Mouse (Mus musculus) limb, embryonic 10.5 days (tissue): Measurements from ENCODE around the gene Bzw2. TPM values are rescaled to one million over a fixed set of nuclear protein-coding genes. Genes with fewer than 3 reads are reported as not detected.

ENCODE experiments used
- DNase-seq: peaks from one replicate; pipeline ENCODE4 v3.0.0-alpha.2; 2017; ENCODE audit warnings: low spot score
- H3K27ac ChIP-seq: fragments of 300-500 bp; sonication (generic); 2 replicates; pipeline ENCODE4 v1.5.1; 2016; ENCODE audit warnings: mild to moderate bottlenecking
- H3K27me3 ChIP-seq: fragments of 300-500 bp; sonication (generic); 2 replicates; pipeline ENCODE4 v1.6.1; 2016; ENCODE audit warnings: low read depth, mild to moderate bottlenecking; ENCODE audit not compliant: poor library complexity, severe bottlenecking
- H3K36me3 ChIP-seq: fragments of 300-500 bp; sonication (generic); 2 replicates; pipeline ENCODE4 v1.6.1; 2016; ENCODE audit warnings: mild to moderate bottlenecking, moderate library complexity
- H3K4me1 ChIP-seq: fragments of 300-500 bp; sonication (generic); 2 replicates; pipeline ENCODE4 v1.6.1; 2016
- H3K4me3 ChIP-seq: fragments of 300-500 bp; sonication (generic); 2 replicates; pipeline ENCODE4 v1.5.1; 2016; ENCODE audit warnings: mild to moderate bottlenecking, moderate library complexity
- H3K9me3 ChIP-seq: fragments of 300-500 bp; sonication (generic); replicated peaks from 2 replicates; pipeline ENCODE4 v1.6.1; 2016; ENCODE audit warnings: mild to moderate bottlenecking
- WGBS: fragments of 180-500 bp; shearing (Covaris S2); methylation state at CpG from one replicate; pipeline ENCODE4 v1.1.7; 2016; 5-methylcytosine and 5-hydroxymethylcytosine counted together
- polyA plus RNA-seq: library from polyadenylated mRNA; unstranded; fragments of >200 nt; fragmentation: Nextera tagmentation; extraction: Ambion mirVana; gene quantifications from 2 replicates; pipeline ENCODE4 v1.2.1, GENCODE M21; 2016

Gene Bzw2
- polyA plus RNA-seq, 1 experiment from 2014 or later, result 293 TPM

GRCm38 (mm10) chr12:36042348-36042778, 115.5 kb downstream of the Bzw2 start, which contains the start of gene Tspan13:
Tspan13 (minus strand) TSS chr12:36042500.
- H3K27me3 ChIP-seq, result no peaks in the 10 kb centered on the region
- DNase-seq, result peak; percentile 91
- H3K4me1 ChIP-seq, result peaks cover 23% of the 10 kb centered on the region
- WGBS, result under 1% methylated on average over 35 of the region's 35 CpGs
- H3K4me3 ChIP-seq, result peak within 1 kb of the TSS; percentile 93
- H3K36me3 ChIP-seq, result no peaks in the 10 kb centered on the region
- peak within 1 kb of the TSS; percentile 90 for H3K27ac ChIP-seq
- H3K9me3 ChIP-seq, result no peaks in the 10 kb centered on the region

Other genes starting within 250 kb of the Bzw2 start
- gene Agr3, start 232.5 kb downstream of the Bzw2 start, polyA plus RNA-seq, result not detected in 2 replicates
- not detected in 2 replicates for gene Agr2, start 165.2 kb downstream of the Bzw2 start, polyA plus RNA-seq
- gene Tspan13, start 115.6 kb downstream of the Bzw2 start, polyA plus RNA-seq, result 47.2 and 57.7 TPM in 2 replicates
- gene Ankmy2, start 966 bp downstream of the Bzw2 start, polyA plus RNA-seq, result 17.3 and 20.1 TPM in 2 replicates
- not detected in 2 replicates for gene Lrrc72, start 95.3 kb upstream of the Bzw2 start, polyA plus RNA-seq
- 5.8 and 11.1 TPM in 2 replicates for gene Sostdc1, start 156.1 kb upstream of the Bzw2 start, polyA plus RNA-seq
- 4.9 and 5.2 TPM in 2 replicates for gene Ispd, start 223.4 kb upstream of the Bzw2 start, polyA plus RNA-seq
- gene D630036H23Rik, start 224.1 kb upstream of the Bzw2 start, polyA plus RNA-seq, result 0.49 and 0.91 TPM in 2 replicates